Mouse (Mus musculus) liver, postnatal 0 days (tissue): ENCODE data around the gene Fbxl8.

Source experiments
- CTCF ChIP-seq: sonication (generic); IDR thresholded peaks from 2 replicates; pipeline ENCODE4 v1.5.1; 2016; ENCODE audit warnings: antibody characterized with exemption, low read depth
- EP300 ChIP-seq: IDR thresholded peaks from 2 replicates; pipeline ENCODE4 v1.6.1; 2016; ENCODE audit warnings: antibody characterized with exemption, low read depth, mild to moderate bottlenecking

DNA sequence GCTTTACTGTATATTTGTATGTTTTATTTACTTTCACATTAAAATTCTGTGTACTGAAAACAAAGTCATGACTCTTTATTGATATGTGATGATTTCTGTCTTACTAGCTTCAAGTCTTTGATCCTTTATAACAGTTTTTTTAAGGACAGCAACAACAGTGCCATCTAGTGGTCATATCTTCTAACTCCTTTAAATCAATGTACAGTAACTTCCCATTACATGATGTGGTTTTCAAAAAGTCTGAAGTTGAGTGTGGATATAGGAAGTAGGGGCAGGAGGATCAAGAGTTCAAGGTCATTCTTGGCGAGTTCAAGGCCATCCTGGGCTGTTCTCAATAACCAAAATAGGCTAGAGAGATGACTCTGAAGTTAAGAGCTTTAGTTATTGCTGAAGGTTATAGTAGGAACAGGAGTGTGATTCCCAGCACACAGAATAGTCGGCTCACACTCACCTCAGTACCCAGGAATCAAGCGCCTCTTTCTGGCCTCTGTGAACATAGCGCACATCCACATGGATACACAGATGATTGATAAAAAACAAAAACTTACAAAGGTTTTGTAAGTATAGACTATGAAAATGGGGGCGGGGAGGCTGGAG is 46.4 kb upstream of the Fbxl8 start:
- TF ChIP-seq CTCF: peak; percentile 84
- TF ChIP-seq EP300: no peak
